9 mouse cellular contexts compared by ENCODE assay signal in genomic region chr3:52758561-52758960, GRCm38 (mm10).
DNase-seq lines count a peak whose midpoint lies in the region; ATAC-seq and TF ChIP-seq lines count a peak whose summit lies in the region.
"Had no signal": no experiment of that assay in that cellular context is flagged by ENCODE, and none has a peak within 500 bp of the region (broad histone marks: within the 10 kb centered on the region; RNA-seq: fewer than 3 reads in every experiment).

No protein-coding gene starts in this region.

- no peak for ATAC-seq in hindbrain, postnatal 0 days
- ATAC-seq in hindbrain, embryonic 14.5 days (ENCODE audit: low FRiP score), result no peak
- ATAC-seq in erythroblast, adult 5-6 weeks (replicated peaks; ENCODE audit: low FRiP score, poor library complexity, severe bottlenecking), result no peak

- TF ChIP-seq CTCF in hindbrain, postnatal 0 days (IDR thresholded peaks at IDR 0.05; ENCODE audit: low read depth), result peak; percentile 65

- no peaks in the 10 kb centered on the region for H3K27me3 ChIP-seq in hindbrain, postnatal 0 days (ENCODE audit: insufficient read depth, low read length)
- H3K27me3 ChIP-seq in hindbrain, embryonic 14.5 days (ENCODE audit: control insufficient read depth, insufficient read depth, low read length), result no peaks in the 10 kb centered on the region
- H3K27me3 ChIP-seq: neural tube, embryonic 12.5 days had no signal

- 32% methylated on average over 2 of the region's 2 CpGs for WGBS in hindbrain, postnatal 0 days
- 30% methylated on average over 2 of the region's 2 CpGs for WGBS in hindbrain, embryonic 14.5 days

- no peak overlapping the region for H3K4me2 ChIP-seq in hindbrain, postnatal 0 days (ENCODE audit: low read depth, low read length)
- no peak overlapping the region for H3K4me2 ChIP-seq in hindbrain, embryonic 14.5 days (replicated peaks)
- H3K4me2 ChIP-seq: neural tube, embryonic 12.5 days had no signal

- no peaks in the 10 kb centered on the region for H3K4me1 ChIP-seq in hindbrain, postnatal 0 days (ENCODE audit: insufficient read depth, low read length)
- H3K4me1 ChIP-seq in hindbrain, embryonic 14.5 days (replicated peaks; ENCODE audit: control insufficient read depth, insufficient read depth, low read length), result no peaks in the 10 kb centered on the region
- H3K4me1 ChIP-seq: neural tube, embryonic 12.5 days had no signal

- no peak overlapping the region for H3K27ac ChIP-seq in hindbrain, postnatal 0 days
- H3K27ac ChIP-seq in hindbrain, embryonic 14.5 days, result no peak overlapping the region
- H3K27ac ChIP-seq: neural tube, embryonic 12.5 days had no signal

- no peak overlapping the region for H3K9ac ChIP-seq in hindbrain, postnatal 0 days (replicated peaks; ENCODE audit: low read length)
- H3K9ac ChIP-seq in hindbrain, embryonic 14.5 days, result no peak overlapping the region
- H3K9ac ChIP-seq: neural tube, embryonic 12.5 days had no signal

- DNase-seq in hindbrain, postnatal 0 days (ENCODE audit: low spot score), result peak; percentile 46
- DNase-seq in hindbrain, embryonic 14.5 days (ENCODE audit: low spot score), result no peak
- DNase-seq in 3T3-L1 (ENCODE audit: low read depth, low spot score) (peak; percentile 48), WW6 (ENCODE audit: low read depth, low spot score) (peak; percentile 1)
- peak; percentile 70 for DNase-seq in embryo, embryonic 10 days (ENCODE audit: low spot score)
- peak; percentile 51 to 74 for DNase-seq in kidney, adult 8-10 months
- peak; percentile 34 to 65 for DNase-seq in natural killer cell, adult 2 months (ENCODE audit: low spot score in 2 of 2)

- H3K9me3 ChIP-seq in hindbrain, postnatal 0 days (ENCODE audit: low read length), result no peaks in the 10 kb centered on the region
- H3K9me3 ChIP-seq in hindbrain, embryonic 14.5 days (ENCODE audit: control insufficient read depth, low read length), result no peaks in the 10 kb centered on the region
- H3K9me3 ChIP-seq: neural tube, embryonic 12.5 days had no signal

- H3K4me3 ChIP-seq in hindbrain, postnatal 0 days (ENCODE audit: low read length), result no peak overlapping the region
- H3K4me3 ChIP-seq in hindbrain, embryonic 14.5 days (replicated peaks; ENCODE audit: low read length), result no peak overlapping the region
- H3K4me3 ChIP-seq: neural tube, embryonic 12.5 days had no signal

- no peaks in the 10 kb centered on the region for H3K36me3 ChIP-seq in hindbrain, postnatal 0 days (ENCODE audit: insufficient read depth, low read length)
- no peaks in the 10 kb centered on the region for H3K36me3 ChIP-seq in hindbrain, embryonic 14.5 days (replicated peaks; ENCODE audit: control insufficient read depth, insufficient read depth)
- H3K36me3 ChIP-seq: neural tube, embryonic 12.5 days had no signal
